Mouse (Mus musculus): Measurements from ENCODE around the gene Extl1.

DNA sequence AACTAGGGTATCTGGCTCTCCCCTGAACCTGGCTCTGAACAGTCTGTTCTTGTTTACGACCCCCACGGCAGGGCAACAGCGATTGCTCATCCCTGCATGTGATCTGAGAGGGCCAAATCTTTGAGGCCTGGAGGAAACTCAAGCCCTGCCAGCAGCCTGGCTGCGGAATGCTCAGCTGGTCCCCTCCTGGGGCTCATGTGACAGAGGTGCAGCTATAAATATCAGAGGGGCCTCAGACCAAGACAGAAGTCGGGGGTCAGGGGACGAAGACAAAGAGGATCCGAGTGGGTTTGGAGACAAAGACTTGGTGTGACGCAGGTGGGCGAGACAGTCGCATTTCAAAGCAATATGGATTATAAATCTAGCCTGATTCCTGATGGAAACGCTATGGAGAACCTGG lies 68.8 kb downstream of the Extl1 start, which contains the start of gene Trim63:
- TF ChIP-seq POLR2A (IDR thresholded peaks at IDR 0.05; ENCODE audit: control insufficient read depth, extremely low read depth, insufficient read depth, low read length, poor library complexity) (no peak), CTCF (IDR thresholded peaks at IDR 0.05; ENCODE audit: borderline replicate concordance, control insufficient read depth, extremely low read depth, insufficient read depth, low read length, poor library complexity) (no peak)
